Mouse (Mus musculus) thymus, postnatal 0 days (tissue): ENCODE measurements around the gene Cd38. TPM values are rescaled to one million over a fixed set of nuclear protein-coding genes. Genes with fewer than 3 reads are reported as not detected.

ENCODE experiments used
- DNase-seq: peaks from one replicate; pipeline ENCODE4 v3.0.0-alpha.2; 2015; ENCODE audit warnings: low spot score
- polyA plus RNA-seq: library from polyadenylated mRNA; unstranded; fragments of >200 nt; fragmentation: Nextera tagmentation; extraction: Ambion mirVana; gene quantifications from 2 replicates; pipeline ENCODE4 v1.2.1, GENCODE M21; 2015

Cd38 gene
- polyA plus RNA-seq = 4.6 and 5.0 TPM in 2 replicates

DNA sequence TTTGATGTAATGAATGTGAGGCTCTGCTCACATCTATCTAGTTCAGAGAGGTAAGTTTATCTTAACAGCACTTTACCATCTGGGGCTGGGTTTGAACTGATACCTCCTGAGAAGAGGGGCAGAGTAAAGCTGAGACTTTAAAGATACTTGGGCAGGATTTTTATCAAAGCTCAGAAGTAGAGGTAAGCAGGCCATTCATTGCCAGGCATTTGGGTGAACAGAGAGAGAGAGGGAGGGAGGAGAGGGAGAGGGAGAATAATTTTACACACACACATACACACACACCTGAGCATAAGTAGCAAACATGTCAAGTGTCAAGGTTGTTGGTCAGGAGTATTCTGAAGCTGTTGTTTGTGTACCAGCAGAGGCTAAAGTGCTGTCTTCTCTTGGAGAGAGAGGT lies at the start of gene Cd38:
TSS of gene Cd38 (plus strand) at position 301 of the 400 bp plus-strand sequence.
- DNase-seq = no peak

DNA sequence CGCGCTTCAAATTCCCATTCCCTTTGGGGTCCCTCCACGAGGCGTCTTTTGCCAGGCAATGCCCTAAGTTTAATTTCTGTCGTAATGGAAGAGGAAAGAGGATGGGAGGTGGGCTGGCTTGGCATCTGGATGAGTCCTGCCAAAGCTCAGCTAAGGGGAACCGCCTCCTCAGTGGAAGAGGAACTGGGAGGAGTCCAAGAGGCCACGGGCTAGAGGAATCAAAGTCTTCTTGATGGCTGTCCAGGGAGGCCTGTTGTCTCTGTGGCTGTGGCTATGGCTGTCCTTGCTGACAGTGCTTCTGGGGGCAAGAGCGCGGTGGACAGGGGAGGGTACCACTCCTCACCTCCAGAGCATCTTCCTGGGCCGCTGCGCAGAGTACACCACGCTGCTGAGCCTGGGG lies 49.7 kb upstream of the Cd38 start, which contains the start of gene Bst1:
TSS of gene Bst1 (plus strand) at position 191 of the 400 bp plus-strand sequence.
- peak; percentile 2 for DNase-seq

DNA sequence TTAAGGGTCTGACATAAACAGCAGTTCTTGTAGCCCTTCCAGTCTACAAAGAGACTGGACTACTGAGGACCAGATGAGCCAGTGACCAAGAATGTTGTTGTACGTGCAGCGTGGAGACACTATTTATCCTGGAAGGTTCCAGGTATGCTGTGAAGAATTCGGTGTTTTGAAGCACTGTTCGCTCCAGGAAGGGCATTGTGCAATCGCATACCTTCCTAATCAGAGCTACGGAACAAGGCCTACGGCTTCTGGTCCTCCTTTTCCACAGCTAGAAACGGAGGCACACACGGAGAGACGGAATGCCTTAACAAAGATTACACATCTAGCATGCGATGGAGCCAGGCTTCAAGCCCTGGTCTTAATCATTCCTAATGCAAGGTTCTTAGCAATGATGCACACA lies 47.6 kb upstream of the Cd38 start:
- no peak for DNase-seq

DNA sequence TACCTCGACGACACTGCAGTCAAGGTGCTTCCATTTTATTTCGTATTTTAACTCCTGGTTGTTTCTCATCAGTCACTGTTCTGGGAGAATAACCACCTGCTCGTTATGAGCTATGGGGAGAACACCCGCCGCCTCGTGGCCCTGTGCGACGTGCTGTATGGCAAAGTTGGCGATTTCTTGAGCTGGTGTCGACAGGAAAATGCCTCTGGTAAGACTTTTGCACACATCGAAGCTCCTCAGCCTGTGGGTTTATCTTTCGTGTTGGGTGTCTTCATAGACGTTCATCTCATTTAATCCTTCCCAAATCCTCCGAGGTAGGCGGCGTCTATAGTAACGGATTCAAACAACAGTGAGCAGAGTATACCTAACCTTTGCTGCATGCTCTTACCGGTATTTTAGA lies 46.8 kb upstream of the Cd38 start, which contains the start of gene Fbxl5:
TSS of gene Fbxl5 (minus strand) at position 101 of the 400 bp plus-strand sequence.
- DNase-seq = no peak

DNA sequence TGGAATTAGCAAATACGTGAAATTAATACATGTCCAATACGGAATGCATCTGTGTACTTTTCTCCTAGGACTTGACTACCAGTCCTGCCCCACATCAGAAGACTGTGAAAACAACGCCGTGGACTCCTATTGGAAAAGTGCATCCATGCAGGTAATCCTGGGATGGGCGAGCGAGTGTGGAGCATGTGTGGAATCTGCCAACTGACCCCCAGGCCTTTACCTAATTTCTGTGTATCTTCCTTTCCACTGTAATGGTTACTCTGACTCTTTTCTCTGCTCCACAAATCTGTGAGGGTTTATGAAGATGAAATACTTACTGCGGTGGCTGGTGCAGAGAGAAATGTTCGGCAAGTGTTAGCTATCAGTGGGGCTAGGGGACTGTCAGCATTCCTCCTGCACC lies 46.2 kb upstream of the Cd38 start:
- no peak for DNase-seq

DNA sequence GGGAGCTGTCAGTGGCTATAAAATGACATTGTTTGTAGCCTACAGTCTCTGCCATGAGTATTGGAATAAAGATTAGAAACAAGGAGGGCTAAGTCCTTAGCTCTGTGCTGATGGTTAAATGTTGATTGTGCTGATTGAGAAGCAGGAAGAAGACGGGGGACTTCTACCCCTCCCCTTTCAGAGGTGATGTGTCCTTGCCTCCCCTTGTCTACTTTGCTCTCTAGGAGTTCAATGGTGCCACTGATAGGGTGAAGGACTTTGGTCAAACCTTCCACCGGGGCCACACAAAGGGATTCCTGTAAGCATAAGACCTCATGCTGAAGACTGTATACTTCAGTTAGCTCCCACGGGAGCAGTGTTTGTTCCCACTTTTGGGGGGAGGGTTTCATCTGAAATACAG lies 45.5 kb upstream of the Cd38 start:
- no peak for DNase-seq

DNA sequence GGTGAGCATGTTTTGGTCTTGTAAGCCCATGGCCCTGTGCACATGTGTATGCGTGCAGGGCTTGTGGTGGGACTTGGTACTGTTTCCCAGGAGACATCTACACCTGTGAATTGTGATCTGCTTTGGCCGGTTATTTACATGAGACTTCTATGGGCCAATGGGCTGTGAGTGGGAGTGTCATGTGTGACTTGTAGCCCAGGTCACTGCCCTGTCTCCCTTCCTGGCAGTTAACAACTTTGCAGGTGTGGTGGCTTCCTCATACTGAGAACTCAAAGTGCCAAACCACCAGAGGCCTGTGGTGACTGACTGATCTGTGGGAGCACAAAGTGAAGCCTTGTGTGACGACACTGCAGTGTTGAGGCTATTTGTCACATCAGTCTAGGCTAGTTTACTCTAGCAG lies 43.8 kb upstream of the Cd38 start:
- DNase-seq = peak; percentile 94

DNA sequence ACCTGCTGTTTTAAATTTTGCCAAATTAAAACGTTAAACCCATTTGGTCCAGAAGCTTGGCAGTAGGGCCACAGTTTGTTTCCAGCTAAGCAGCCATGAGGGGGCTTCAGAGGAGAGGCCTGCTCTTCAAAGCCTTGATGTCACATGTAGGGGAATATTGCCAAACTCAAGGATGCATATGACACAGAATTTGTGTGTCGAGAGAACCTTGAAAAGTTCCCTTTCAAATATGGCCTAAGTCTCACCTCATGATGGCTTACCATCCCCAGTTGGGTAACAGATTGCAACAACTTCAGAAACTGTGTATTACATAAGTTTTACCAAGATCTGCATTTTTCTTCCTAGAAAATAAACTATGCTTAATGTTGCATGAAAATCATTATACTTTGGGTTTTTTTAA lies 41.5 kb upstream of the Cd38 start:
- DNase-seq = no peak

DNA sequence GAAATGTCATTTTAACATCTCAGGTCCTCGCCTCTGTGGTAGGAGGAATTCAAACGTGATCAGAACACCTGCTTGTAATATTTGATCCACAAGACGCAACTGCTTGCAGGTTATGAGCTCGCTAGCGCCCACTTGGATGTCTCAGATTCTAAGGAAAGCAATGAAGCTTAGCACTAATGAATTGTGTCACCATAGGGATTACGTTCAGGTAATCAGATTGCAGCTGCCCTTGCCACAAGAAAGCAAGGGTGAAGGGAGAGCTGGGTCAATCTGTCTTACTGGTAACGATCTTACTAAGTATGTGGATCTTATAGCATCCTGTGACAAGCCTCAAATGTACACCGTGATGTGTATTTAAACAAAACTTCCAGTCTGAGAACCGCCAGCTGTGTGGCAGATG lies 41.0 kb upstream of the Cd38 start:
- peak; percentile 39 for DNase-seq

DNA sequence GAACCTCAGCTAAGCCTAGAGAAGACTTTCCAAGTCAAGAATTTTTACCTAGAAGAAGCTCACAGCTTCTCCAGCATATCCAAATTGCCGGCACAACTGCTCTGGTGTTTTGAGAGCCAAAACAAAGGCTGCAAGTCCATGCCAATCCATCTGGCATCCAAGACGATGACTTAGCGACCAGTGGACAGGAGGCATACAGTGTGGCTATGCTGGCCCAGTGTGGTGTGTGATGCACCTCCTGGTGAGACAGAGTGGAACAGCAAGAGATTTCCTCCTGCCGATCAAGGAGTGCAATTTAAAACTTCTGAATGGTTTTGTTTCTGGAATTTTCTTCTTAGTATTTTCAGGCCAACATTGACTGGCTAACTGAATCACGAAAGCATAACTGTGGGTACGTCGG lies 31.8 kb upstream of the Cd38 start:
- DNase-seq = no peak

DNA sequence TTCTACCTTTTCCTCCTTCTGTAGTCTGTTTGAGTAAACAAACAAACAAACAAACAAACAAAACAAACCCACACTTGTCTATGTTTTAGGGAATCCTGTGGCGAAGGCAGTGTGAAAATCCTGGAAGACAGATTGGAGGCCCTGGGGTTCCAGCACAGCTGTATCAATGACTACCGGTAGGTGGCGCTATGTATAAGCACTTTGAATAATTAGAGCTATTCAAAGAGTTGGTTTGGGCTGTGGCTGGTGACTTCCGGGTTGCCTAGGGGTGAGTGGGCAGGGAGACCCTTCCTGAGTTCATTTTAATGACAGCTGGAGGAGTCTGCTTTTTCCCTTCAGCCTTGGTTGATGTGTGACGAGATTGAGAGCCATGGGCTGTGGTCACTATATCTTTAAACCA lies 31.0 kb upstream of the Cd38 start:
- peak; percentile 50 for DNase-seq

DNA sequence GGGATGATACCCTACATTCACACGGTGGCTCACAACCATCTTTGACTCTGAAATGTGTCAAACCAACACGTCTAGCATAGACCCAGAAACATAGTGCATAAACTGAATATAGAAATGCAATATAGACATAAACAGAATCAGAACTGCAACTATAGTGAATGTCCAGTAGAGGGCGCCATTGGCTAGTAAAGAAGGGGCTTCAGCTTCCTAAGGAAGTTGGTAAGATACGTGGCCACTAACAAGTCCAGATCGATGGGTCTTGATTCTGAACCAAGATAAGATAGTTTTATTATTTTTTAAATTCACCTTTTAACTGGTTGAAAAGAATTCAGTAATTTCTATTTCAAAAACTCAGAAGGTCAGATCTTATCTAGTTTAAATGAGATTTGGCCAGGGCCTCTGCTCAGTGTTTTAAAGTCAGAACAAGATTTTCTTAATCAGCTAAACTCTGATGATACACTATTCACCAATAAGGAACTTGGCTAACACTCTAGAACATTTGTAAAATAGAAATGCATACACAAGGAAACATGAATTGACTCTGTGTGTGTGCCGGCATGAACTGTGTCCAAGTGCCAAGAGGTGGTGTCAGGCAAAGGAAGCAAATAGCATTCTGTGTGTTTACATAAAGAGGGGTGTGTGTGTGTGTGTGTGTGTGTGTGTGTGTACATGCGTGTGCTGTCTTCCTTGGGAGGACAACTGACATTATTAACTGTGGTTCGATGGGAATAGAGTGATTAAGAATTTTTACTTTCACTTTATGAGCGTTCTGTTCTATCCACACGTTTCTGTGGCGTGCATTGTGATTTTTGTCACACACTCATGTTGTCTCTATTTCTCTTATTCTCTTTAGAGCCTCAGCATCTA lies 27.0 kb upstream of the Cd38 start:
- DNase-seq = peak; percentile 72

DNA sequence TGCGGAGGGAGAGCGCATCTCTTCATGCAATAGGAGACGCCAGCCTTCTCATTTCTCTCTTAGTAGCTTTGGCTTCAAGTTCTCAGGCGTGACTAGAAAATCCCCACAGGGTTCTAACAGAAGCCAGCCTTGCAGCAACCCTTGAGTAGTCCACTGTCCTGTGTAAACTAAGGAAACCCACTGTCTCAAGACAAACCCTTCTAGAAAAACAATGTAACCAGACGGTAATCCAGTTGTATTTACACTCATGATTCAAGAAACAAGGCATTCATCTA lies 26.4 kb upstream of the Cd38 start:
- no peak for DNase-seq

DNA sequence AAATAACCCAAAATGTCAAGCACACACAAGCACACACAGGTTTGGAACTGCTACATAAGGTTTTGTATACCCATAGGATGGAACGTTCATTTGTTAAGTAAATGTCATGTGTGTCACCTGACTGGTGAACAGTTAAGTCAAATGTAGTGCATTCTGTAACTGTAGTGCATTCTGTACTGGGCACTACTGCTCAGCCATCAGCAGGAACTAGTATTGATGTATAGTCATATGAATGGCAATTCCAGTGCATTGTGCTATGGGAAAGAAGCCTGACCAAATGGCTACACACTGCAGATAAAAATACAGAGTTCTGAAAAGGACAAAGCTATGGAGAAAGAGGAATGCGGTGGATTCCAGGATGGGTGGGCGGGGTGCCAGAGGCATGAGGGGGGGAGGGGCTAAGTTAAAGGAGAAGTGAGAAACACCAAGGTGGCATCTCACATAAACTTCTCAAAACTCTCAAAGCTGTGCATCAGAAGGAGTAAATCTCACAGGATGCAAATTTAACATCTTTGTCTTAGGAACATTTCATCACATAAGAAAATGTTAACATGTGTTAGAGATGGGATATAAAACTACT lies 25.7 kb upstream of the Cd38 start:
- no peak for DNase-seq

DNA sequence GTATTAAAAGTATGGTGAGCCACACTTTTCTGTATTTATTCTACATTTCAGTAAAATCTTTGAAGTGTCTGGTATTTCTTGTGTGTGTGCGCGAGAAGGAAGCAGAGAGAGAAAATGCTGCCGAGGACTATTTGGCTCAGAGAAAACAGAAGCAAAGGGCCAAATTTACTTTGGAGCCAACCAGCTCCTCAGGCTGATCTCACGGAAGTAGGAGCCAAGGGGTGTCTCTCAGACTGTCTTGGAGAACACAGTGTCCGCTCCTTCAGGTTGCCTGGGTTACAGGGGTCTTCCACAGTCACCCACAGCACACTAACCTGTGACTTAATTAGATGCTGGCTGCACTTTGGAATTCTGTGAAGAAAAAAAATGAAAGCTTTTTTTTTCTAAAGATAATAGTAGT lies 23.3 kb upstream of the Cd38 start:
- no peak for DNase-seq

DNA sequence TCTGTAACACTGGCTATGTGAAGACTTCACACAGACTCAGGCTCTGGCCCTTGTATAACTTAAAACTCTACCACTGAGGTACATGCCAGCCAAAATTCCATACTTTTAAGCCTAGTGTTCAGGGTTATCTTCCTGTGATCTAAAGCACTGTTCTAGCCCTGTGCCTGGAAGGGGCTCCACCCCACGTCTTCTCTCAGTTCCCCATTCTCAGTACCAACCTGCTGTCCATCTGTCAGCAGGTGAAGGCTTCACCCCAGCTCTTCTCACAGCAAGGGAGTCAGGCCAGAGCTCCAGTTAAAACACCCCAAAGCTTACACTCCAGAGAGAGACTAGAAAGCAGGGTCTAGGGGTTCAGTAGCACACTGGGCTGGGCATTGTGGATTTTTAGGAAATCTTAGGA lies 22.7 kb upstream of the Cd38 start:
- DNase-seq = no peak

DNA sequence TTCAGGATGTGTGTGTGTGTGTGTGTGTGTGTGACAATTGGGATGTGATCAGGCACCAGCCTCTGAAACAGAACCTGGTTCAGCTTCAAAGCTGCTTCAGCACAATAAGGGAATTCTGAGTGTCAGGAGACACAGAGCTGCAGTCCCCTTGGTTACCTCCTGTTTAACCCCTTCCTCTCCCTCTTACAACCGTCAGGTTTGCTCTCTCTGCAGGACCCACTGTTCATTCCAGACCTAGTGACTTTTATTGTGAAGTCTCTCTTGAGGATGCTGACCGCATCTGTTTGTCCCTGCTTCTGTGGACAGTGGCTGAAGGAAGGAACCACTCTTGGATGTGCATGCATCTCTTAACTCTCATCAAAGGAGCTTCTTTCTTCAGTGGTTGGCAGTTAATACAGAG lies 22.1 kb upstream of the Cd38 start:
- DNase-seq = no peak

DNA sequence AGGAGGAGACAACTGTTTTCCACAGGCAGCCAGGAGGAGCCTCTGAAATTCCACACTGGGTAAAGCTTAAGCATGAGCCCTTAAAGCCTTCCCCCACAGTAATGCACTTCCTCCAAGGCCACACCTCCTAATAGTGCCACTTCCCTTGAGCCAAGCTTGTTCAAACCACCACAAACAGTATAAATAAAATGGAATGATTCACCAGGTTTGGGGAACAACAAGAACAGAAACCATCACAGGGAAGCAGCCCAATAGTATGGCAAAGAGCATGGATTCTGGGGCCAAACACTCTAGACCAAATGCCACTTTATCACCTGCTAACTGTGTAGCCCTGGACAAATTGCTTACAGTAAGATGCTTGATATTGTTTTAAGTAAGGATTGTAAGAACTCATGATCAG lies 20.8 kb upstream of the Cd38 start:
- DNase-seq = no peak

DNA sequence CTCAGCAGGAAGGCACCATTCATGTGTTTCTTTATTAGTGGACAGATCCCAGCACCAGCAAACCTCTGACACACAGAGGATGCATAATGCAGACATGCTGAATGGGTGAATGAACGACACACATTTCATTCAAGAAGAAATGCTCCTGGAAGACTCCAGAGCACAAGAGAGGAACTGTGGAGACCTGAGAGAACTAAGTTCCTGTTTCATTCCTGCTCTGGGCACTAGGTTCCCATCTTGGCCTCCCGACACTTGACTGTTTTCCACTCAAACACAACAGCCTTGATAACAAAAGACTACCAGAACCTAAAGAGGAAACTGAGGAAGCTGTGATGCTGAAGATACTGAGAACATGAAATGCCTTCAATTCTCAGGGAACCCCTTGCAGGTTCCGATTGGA lies 20.1 kb upstream of the Cd38 start:
- no peak for DNase-seq

DNA sequence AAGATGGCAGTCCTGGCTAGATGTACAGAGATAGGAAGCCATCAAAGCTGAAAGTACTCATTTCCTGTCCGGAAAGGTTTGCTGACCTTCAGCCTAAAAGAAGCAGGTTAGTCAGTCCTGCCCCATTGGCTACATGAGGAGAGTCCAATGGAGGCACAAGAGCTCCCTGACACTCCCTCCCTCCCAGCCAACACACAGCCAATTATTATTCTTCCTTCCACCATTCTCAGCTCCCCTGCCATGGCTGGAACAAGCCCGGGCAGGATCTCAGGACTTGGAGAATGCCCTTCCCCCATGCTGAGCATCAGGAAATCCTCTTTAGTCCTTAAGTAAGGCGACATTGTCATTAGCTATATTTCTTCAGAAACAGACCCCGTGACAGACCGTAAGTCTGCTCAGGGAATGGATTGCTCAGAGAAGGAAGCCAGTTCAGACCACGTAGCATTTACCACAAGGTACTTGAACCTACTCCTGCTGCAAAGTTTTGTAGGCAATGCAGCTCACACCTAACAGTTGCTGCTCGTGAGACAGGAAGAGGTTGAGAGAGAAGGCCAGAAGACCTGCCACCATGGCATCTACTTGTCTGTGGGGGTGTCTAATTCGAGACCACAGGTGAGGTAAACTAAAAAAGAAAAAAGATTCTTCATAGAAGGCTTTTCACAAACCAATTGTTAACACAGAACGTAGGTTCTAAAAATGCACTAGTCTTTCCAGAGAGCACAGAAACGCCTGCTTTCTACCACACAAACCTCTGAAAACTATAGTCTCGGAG lies 15.1 kb upstream of the Cd38 start:
- peak; percentile 7 for DNase-seq

DNA sequence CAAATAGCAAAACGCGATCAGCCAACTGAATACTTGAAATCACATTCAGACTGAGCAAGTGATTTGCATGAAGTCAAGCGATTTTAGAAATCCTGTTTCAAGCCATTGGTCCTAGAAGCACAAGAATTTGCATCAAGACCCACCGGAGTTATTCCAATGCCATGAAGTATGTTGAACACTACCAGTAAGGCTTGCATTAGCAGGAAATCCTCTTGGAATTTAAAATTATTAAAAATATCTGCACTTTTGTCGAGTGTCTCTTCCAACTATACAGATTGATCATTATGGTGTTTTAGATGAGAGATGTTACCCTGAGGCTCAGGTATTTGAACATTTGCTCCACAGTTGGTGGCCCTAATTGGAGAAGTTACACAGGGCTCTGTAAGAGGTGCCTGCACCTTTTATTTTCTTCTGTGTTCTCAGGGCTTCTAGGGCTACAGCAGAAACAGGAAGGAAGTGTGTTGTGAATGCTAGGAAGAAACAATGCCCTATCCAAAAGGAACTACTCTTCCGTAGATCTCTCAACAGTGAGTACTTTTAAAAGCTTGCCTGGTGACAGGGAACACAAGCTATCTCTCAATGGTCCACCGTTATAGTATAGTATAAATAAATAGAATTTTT lies 14.4 kb upstream of the Cd38 start:
- DNase-seq = no peak

DNA sequence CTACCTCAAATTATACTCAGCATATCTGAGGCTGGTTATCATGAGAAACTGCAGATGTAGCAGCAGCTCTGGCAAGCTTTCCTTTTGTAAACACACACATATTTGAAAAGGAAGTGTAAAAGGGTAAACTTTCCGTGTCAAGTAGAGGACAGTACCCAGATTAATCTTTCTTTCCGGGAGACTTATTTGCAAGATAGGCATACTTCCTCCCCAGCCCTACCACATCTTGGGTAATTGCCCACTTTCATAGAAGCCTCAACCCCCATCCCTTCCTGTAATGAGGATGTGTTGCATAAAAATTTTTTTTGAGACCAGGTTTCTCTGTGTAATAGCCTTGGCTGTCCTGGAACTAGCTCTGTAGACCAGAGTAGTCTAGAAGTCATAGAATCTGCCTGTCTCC lies 12.6 kb upstream of the Cd38 start:
- no peak for DNase-seq
